Mouse (Mus musculus): Measurements from ENCODE around the gene Tnni3k.

- TF ChIP-seq GATA1 (IDR thresholded peaks at IDR 0.05; ENCODE audit: borderline replicate concordance, low read length) (no peak), FLI1 (IDR thresholded peaks at IDR 0.05; ENCODE audit: low read length) (no peak)
These were observed 16.0 kb downstream of the Tnni3k start for GRCm38 (mm10) chr3:155039012-155039836.
